Mouse (Mus musculus): ENCODE measurements around the gene Ccr6.

Gene Ccr6

GRCm38 (mm10) chr17:8233618-8234214 is 2.1 kb upstream of the Ccr6 start:
- no peak for DNase-seq (ENCODE audit: low spot score in 2 of 2)

DNA sequence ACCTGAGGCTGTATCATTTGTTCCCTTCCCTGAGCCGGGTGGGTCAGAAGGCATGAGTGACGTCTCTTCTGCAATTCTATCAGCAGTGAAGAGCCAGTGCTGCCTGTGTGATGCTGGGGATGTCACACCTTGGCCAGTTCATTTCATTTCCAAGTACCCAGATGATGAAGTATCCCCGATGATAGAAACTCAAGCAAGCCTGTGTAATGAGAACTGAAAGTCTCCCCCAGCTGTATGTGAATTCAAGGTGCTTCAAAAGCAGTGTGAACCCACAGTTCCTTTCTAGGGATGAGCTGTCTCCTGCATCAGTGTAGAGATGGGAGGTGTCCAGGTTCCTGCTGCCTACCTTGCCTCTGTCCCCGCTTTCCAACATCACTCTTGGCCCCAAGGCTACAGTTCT is 1.3 kb upstream of the Ccr6 start:
- no peak for DNase-seq (ENCODE audit: low spot score in 2 of 2)

GRCm38 (mm10) chr17:8238012-8238710 is 2.3 kb downstream of the Ccr6 start:
- DNase-seq (ENCODE audit: low spot score in 2 of 2), result peak in 1 of 2 experiments; percentile 57

DNA sequence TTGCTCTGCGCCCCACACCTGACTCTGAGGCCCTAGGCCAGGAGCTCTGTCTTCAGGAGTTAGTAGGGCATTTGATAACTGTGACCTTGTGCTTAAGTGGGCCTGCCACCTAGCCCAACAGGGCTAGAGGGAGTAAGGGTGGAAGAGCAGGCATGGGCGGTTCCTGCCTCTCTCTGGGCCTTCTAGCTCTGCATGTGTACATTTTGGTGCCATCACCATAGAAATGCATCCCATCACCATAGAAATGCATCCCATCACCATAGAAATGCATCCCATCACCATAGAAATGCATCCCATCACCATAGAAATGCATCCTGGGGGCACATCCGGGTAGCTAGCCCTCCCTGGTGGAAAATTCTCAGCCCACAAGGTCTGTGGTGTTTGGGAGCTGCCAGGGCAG is 3.7 kb downstream of the Ccr6 start:
- DNase-seq (ENCODE audit: low spot score in 2 of 2), result no peak

GRCm38 (mm10) chr17:8240517-8240916 is 4.7 kb downstream of the Ccr6 start:
- no peak for DNase-seq (ENCODE audit: low spot score in 2 of 2)

- no peak for DNase-seq (ENCODE audit: low spot score in 2 of 2)
Measured at GRCm38 (mm10) chr17:8241645-8242044, 5.8 kb downstream of the Ccr6 start.

- no peak for DNase-seq (ENCODE audit: low spot score in 2 of 2)
Measured at GRCm38 (mm10) chr17:8242186-8242585, 6.3 kb downstream of the Ccr6 start.

- no peak for DNase-seq (ENCODE audit: low spot score in 2 of 2)
Measured at GRCm38 (mm10) chr17:8244124-8244523, 8.3 kb downstream of the Ccr6 start.

DNA sequence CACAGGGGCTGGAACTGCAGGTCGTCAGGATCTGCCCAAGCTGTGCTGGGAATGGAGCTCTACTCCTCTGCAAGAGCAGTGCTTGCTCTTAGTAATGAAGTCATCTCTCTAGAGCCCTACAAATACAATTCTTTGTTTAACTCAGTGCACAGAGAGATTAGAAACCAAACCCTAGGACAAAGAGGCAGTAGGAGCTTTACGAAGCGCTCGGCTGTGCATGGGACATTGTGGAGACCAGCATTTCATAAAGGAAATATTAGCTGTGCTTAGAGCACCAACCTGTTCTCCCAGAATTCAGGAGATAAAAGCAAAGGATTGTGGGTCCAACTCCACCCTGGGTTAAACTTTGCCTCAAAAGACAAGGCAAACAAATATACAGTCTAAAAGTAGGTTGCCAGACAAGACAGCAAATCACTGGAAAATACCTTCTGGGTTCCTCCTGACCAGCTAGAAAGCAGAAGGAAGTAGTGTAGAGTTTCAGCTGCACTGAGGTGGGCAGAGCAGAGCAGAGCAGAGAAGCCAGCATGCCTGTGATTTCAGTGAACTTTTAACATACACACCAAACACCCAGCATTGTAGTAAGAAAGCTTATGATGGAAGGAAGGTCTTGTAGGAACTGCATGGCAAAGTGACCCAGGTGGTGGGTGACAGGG is 10.4 kb downstream of the Ccr6 start:
- DNase-seq (ENCODE audit: low spot score in 2 of 2), result no peak

DNA sequence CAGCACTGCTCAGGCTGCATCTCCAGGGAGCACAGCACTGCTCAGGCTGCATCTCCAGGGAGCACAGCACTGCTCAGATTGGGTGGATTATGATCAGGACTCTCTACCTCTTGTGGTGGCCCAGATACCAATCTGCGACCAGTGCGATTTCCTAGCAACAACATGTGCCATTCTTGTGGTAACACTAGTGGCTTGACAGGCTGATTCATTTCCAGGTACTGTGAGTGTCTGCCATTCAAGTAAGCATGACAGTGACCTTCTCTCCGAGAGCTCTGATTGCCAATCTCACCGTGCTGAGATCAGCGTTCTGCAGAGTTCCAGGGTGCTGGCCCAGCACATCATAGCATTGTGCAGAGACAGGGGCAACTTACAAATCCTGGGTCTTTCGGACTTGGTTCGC is 15.9 kb downstream of the Ccr6 start:
- DNase-seq (ENCODE audit: low spot score in 2 of 2), result peak in 1 of 2 experiments; percentile 6

- no peak for DNase-seq (ENCODE audit: low spot score in 2 of 2)
Measured at GRCm38 (mm10) chr17:8254268-8254667, 18.4 kb downstream of the Ccr6 start.

GRCm38 (mm10) chr17:8254914-8255313 is 19.1 kb downstream of the Ccr6 start:
- no peak for DNase-seq (ENCODE audit: low spot score in 2 of 2)

DNA sequence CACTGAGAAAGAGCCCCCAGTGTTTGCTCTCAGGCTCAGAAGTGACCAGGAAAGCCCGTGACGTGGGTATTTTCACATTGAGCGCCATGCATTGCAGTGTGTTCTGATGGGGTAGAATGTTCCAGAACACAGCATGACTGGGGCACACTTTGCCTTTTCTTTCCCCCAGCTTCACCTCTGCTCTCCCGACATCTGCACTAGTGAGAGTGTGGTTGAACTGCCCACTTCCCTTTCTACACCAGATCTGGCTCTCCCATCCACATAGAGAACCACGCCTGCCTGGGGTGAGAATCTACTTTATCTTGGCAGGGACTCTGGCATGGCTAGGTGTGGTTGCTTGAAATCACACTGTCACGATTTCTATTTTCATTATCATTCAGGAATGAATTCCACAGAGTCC is 19.7 kb downstream of the Ccr6 start:
- no peak for DNase-seq (ENCODE audit: low spot score in 2 of 2)

GRCm38 (mm10) chr17:8256982-8257381 is 21.1 kb downstream of the Ccr6 start:
- no peak for DNase-seq (ENCODE audit: low spot score in 2 of 2)

DNA sequence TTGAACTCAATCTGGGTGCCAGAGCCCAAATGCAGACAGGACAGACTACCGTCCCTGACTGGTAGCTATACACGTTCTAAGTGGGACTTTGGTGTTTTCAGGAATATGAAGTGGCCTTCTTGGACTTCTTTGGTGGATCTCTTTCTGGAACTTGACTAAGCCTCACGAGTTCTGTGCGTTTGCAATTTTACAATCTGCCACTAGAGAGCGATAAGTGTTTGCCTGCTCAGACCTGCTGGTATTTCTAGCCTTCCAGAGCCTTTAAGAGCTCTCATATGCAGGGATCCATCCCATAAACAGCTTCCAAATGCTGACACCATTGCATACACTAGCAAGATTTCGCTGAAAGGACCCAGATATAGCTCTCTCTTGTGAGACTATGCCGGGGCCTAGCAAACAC is 28.8 kb downstream of the Ccr6 start:
- peak; percentile 18 to 36 for DNase-seq (ENCODE audit: low spot score in 2 of 2)

- no peak for DNase-seq (ENCODE audit: low spot score in 2 of 2)
Measured at GRCm38 (mm10) chr17:8272054-8272749, 36.4 kb downstream of the Ccr6 start.

GRCm38 (mm10) chr17:8272951-8273350 is 37.1 kb downstream of the Ccr6 start:
- no peak for DNase-seq (ENCODE audit: low spot score in 2 of 2)

DNA sequence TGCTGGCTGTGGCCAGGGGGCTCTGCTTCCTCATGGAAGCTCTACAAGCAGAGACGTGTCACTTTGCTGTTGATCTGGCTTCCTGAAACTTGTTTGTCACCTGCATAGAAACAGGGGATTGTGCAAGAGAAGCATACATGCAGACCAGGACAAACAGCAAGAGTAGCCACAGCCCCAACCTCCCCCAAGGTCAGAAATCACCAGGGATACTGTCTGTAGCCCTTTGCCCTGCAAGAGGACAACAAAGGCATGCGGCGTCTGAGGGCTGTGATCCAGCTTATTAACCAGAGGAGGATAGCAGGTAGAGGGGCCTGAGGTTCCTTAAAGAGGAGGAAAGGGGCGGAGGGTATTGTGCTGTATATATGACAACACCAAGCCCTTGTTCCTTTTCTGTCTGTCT is 40.2 kb downstream of the Ccr6 start:
- no peak for DNase-seq (ENCODE audit: low spot score in 2 of 2)

DNA sequence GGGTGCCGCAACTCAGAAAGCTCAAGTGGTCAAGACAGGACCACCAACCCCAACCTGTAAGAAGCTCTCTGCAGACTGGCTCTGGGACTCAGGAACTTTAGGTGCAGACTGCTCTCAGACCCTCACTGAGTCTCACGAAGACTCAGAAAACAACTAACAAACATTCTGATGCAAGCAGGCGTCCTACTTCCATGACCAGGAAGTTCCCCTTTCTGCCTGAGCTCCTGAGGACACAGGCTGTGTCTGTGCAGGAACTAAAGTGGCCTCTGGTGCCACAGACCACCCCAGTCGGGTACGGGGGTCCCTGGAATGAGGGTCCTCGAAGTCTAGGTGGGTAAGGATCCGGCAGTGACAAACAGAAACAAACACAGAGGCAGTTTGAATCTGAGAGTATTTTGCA is 40.8 kb downstream of the Ccr6 start:
- DNase-seq (ENCODE audit: low spot score in 2 of 2), result no peak

- DNase-seq (ENCODE audit: low spot score in 2 of 2), result no peak
Measured at GRCm38 (mm10) chr17:8277266-8277665, 41.4 kb downstream of the Ccr6 start.

DNA sequence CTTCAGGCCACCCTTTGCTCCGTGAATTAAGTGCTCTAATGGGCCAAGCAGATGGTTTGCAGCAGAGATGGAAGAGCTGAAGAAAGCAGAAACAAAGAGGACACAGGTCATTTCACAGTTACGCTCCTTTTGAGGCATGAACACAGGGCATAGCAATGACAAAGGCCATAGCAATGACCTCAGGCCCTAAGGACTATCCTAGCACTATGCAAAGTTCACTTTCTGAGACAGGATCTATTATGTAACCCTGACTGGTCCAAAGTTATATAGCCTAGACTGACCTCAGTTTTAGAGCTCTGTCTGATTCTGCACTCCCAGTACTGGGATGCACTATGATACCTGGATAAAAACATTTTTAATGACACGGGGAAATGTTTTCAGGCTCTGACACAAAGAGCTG is 42.5 kb downstream of the Ccr6 start:
- DNase-seq (ENCODE audit: low spot score in 2 of 2), result no peak

DNA sequence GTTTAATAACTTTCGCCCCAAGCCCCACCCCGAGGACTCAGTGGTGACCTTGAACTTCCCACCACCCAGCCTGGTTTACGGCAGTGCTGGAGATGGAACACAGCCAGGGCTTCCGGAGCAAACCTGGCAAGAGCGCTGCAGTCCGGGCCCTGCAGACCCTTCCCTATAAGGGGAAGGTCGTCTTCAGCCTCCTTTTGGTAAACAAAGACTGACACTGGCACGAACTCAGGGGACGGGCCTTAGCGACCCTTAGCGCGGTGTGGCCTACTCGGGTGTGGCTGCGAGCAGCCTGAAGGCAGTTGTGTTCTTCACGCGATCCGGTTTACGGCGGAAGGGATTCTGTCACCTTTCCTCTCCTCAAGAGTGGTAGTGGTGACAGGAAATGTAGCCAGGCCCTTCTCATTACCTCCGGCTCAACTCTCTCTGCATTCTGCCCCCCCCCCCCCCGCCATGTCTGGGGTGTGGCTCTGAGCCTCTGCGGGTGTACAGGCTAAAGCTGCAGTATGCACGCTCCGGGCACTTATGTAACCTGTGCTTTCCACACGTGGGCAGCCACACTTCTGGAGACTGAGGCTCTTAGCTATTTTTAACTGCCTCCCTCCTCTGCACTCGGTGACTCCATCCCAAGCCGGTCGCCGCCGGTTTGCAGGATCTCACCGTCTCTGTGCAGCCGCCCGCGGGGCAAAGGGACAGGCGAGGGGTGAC is 47.1 kb downstream of the Ccr6 start, which contains the start of gene Mpc1:
TSS of gene Mpc1 (plus strand) at position 84 of the 705 bp plus-strand sequence.
- DNase-seq (ENCODE audit: low spot score in 2 of 2), result peak; percentile 55 to 64
